Mouse (Mus musculus): ENCODE measurements around the gene Slc22a4. TPM values are rescaled to one million over a fixed set of nuclear protein-coding genes. Genes with fewer than 3 reads are reported as not detected.
"Not testable (repeated sequence)": the region's sequence is repeated elsewhere in the genome, so short reads cannot be mapped to it uniquely, and the experiment has no call there.

Gene Slc22a4
- polyA plus RNA-seq, 1 experiment from 2014 or later = 1.1 TPM

GRCm38 (mm10) chr11:53997661-53998060 lies 30.2 kb downstream of the Slc22a4 start:
- no peaks in the 10 kb centered on the region for H3K36me3 ChIP-seq
- no peak overlapping the region for H3K27ac ChIP-seq (replicated peaks)
- no peaks in the 10 kb centered on the region for H3K9me3 ChIP-seq
- H3K9ac ChIP-seq (replicated peaks) = no peak overlapping the region
- no peaks in the 10 kb centered on the region for H3K27me3 ChIP-seq
- no peaks in the 10 kb centered on the region for H3K4me1 ChIP-seq
- H3K4me3 ChIP-seq = no peak overlapping the region
- no peak for ATAC-seq (replicated peaks)
- 92% methylated on average over 2 of the region's 2 CpGs for WGBS
- H3K4me2 ChIP-seq (replicated peaks) = no peak overlapping the region

- Histone ChIP-seq H3K27ac (replicated peaks) (no peak overlapping the region), H3K9ac (replicated peaks) (no peak overlapping the region), H3K9me3 (no peaks in the 10 kb centered on the region), H3K27me3 (no peaks in the 10 kb centered on the region), H3K36me3 (no peaks in the 10 kb centered on the region), H3K4me3 (no peak overlapping the region), H3K4me1 (no peaks in the 10 kb centered on the region), H3K4me2 (replicated peaks) (no peak overlapping the region)
- no peak for ATAC-seq (replicated peaks)
- 89% methylated on average over 4 of the region's 4 CpGs for whole genome bisulfite sequencing
These were observed 35.6 kb downstream of the Slc22a4 start for GRCm38 (mm10) chr11:53992264-53992663.

GRCm38 (mm10) chr11:53989232-53989631 lies 38.7 kb downstream of the Slc22a4 start:
- H3K9me3 ChIP-seq = no peaks in the 10 kb centered on the region
- no peak overlapping the region for H3K4me2 ChIP-seq (replicated peaks)
- WGBS = 62% methylated on average over 1 of the region's 1 CpGs
- no peak overlapping the region for H3K9ac ChIP-seq (replicated peaks)
- no peaks in the 10 kb centered on the region for H3K36me3 ChIP-seq
- no peak overlapping the region for H3K4me3 ChIP-seq
- H3K4me1 ChIP-seq = no peaks in the 10 kb centered on the region
- H3K27ac ChIP-seq (replicated peaks) = no peak overlapping the region
- ATAC-seq (replicated peaks) = no peak
- H3K27me3 ChIP-seq = no peaks in the 10 kb centered on the region

GRCm38 (mm10) chr11:53988081-53988480 lies 39.8 kb downstream of the Slc22a4 start:
- H3K4me1 ChIP-seq = no peaks in the 10 kb centered on the region
- H3K36me3 ChIP-seq = no peaks in the 10 kb centered on the region
- no peak for ATAC-seq (replicated peaks)
- H3K27ac ChIP-seq (replicated peaks) = no peak overlapping the region
- WGBS = 84% methylated on average over 4 of the region's 4 CpGs
- H3K4me2 ChIP-seq (replicated peaks) = no peak overlapping the region
- no peaks in the 10 kb centered on the region for H3K9me3 ChIP-seq
- no peak overlapping the region for H3K4me3 ChIP-seq
- no peaks in the 10 kb centered on the region for H3K27me3 ChIP-seq
- no peak overlapping the region for H3K9ac ChIP-seq (replicated peaks)

GRCm38 (mm10) chr11:53981396-53981795 lies 46.5 kb downstream of the Slc22a4 start:
- H3K36me3 ChIP-seq = no peaks in the 10 kb centered on the region
- no peak overlapping the region for H3K27ac ChIP-seq (replicated peaks)
- H3K4me1 ChIP-seq = peaks cover 9% of the 10 kb centered on the region
- H3K9ac ChIP-seq (replicated peaks) = no peak overlapping the region
- H3K27me3 ChIP-seq = peaks cover 13% of the 10 kb centered on the region; the same call in 1 of the 2 replicates
- 84% methylated on average over 4 of the region's 4 CpGs for WGBS
- no peaks in the 10 kb centered on the region for H3K9me3 ChIP-seq
- no peak for ATAC-seq (replicated peaks)
- no peak overlapping the region for H3K4me2 ChIP-seq (replicated peaks)
- H3K4me3 ChIP-seq = no peak overlapping the region

GRCm38 (mm10) chr11:53979788-53980621 lies 47.9 kb downstream of the Slc22a4 start, which contains the start of gene Slc22a21:
Gene Slc22a21, minus strand, starts transcription at chr11:53980332.
- Histone ChIP-seq H3K4me1 (peaks cover 9% of the 10 kb centered on the region), H3K9me3 (no peaks in the 10 kb centered on the region), H3K27me3 (peaks cover 13% of the 10 kb centered on the region; the same call in 1 of the 2 replicates), H3K9ac (replicated peaks) (peak within 1 kb of the TSS; percentile 50), H3K4me3 (peak within 1 kb of the TSS; percentile 53), H3K4me2 (replicated peaks) (peak within 1 kb of the TSS; percentile 92), H3K27ac (replicated peaks) (no peak within 1 kb of the TSS), H3K36me3 (no peaks in the 10 kb centered on the region)
- WGBS = 2% methylated on average over 73 of the region's 73 CpGs
- ATAC-seq (replicated peaks) = peak; percentile 93

- peak overlapping the region; percentile 50 for H3K9ac ChIP-seq (replicated peaks)
- under 1% methylated on average over 23 of the region's 23 CpGs for WGBS
- H3K4me1 ChIP-seq; H3K9me3 ChIP-seq; H3K36me3 ChIP-seq; ATAC-seq (replicated peaks); H3K27ac ChIP-seq (replicated peaks): not testable (repeated sequence)
- H3K27me3 ChIP-seq = peaks cover 13% of the 10 kb centered on the region; the same call in 1 of the 2 replicates
- H3K4me2 ChIP-seq (replicated peaks) = peak overlapping the region; percentile 92
- H3K4me3 ChIP-seq = peak overlapping the region; percentile 53
These were observed 48.5 kb downstream of the Slc22a4 start for GRCm38 (mm10) chr11:53979456-53979787.

- ATAC-seq (replicated peaks) = no peak
- Histone ChIP-seq H3K36me3 (no peaks in the 10 kb centered on the region), H3K4me1 (peaks cover 9% of the 10 kb centered on the region), H3K9me3 (no peaks in the 10 kb centered on the region), H3K9ac (replicated peaks) (no peak overlapping the region), H3K4me2 (replicated peaks) (no peak overlapping the region), H3K27me3 (peaks cover 13% of the 10 kb centered on the region; the same call in 1 of the 2 replicates), H3K27ac (replicated peaks) (no peak overlapping the region), H3K4me3 (no peak overlapping the region)
- WGBS = 82% methylated on average over 3 of the region's 3 CpGs
These were observed 50.2 kb downstream of the Slc22a4 start for GRCm38 (mm10) chr11:53977672-53978071.

GRCm38 (mm10) chr11:53975559-53975958 lies 52.3 kb downstream of the Slc22a4 start:
- Histone ChIP-seq H3K4me3 (no peak overlapping the region), H3K27me3 (peaks cover 13% of the 10 kb centered on the region; the same call in 1 of the 2 replicates)
- no peak for ATAC-seq (replicated peaks)

GRCm38 (mm10) chr11:53958984-53959383 lies 68.9 kb downstream of the Slc22a4 start:
- H3K9me3 ChIP-seq = no peaks in the 10 kb centered on the region
- WGBS = 64% methylated on average over 3 of the region's 3 CpGs
- H3K4me3 ChIP-seq = no peak overlapping the region
- H3K9ac ChIP-seq (replicated peaks) = no peak overlapping the region
- H3K4me2 ChIP-seq (replicated peaks) = no peak overlapping the region
- no peaks in the 10 kb centered on the region for H3K4me1 ChIP-seq
- no peak overlapping the region for H3K27ac ChIP-seq (replicated peaks)
- H3K36me3 ChIP-seq = no peaks in the 10 kb centered on the region
- ATAC-seq (replicated peaks) = no peak
- H3K27me3 ChIP-seq = no peaks in the 10 kb centered on the region

More at GRCm38 (mm10) chr11:53975559-53975958, 52.3 kb downstream of the Slc22a4 start:
- H3K9ac ChIP-seq (replicated peaks) = no peak overlapping the region
- no peaks in the 10 kb centered on the region for H3K9me3 ChIP-seq
- no peak overlapping the region for H3K4me2 ChIP-seq (replicated peaks)
- H3K36me3 ChIP-seq = no peaks in the 10 kb centered on the region
- peaks cover 9% of the 10 kb centered on the region for H3K4me1 ChIP-seq
- H3K27ac ChIP-seq (replicated peaks) = no peak overlapping the region

GRCm38 (mm10) chr11:53958176-53958575 lies 69.7 kb downstream of the Slc22a4 start:
- not testable (repeated sequence) for H3K9me3 ChIP-seq; ATAC-seq (replicated peaks); H3K9ac ChIP-seq (replicated peaks); H3K27ac ChIP-seq (replicated peaks); H3K4me1 ChIP-seq; H3K4me2 ChIP-seq (replicated peaks); H3K36me3 ChIP-seq; H3K27me3 ChIP-seq; H3K4me3 ChIP-seq
- WGBS = 46% methylated on average over 4 of the region's 4 CpGs

GRCm38 (mm10) chr11:53956636-53957035 lies 71.3 kb downstream of the Slc22a4 start:
- Histone ChIP-seq H3K27me3 (no peaks in the 10 kb centered on the region), H3K27ac (replicated peaks) (no peak overlapping the region)

GRCm38 (mm10) chr11:53954653-53955052 lies 73.2 kb downstream of the Slc22a4 start:
- no peak for ATAC-seq (replicated peaks)
- H3K4me1 ChIP-seq = no peaks in the 10 kb centered on the region
- no peak overlapping the region for H3K4me3 ChIP-seq
- no peak overlapping the region for H3K27ac ChIP-seq (replicated peaks)
- no peaks in the 10 kb centered on the region for H3K27me3 ChIP-seq
- WGBS = 93% methylated on average over 3 of the region's 3 CpGs
- H3K4me2 ChIP-seq (replicated peaks) = no peak overlapping the region
- no peaks in the 10 kb centered on the region for H3K36me3 ChIP-seq
- no peaks in the 10 kb centered on the region for H3K9me3 ChIP-seq
- no peak overlapping the region for H3K9ac ChIP-seq (replicated peaks)

More at GRCm38 (mm10) chr11:53956636-53957035, 71.3 kb downstream of the Slc22a4 start:
- Histone ChIP-seq H3K36me3 (no peaks in the 10 kb centered on the region), H3K4me2 (replicated peaks) (no peak overlapping the region), H3K9ac (replicated peaks) (no peak overlapping the region), H3K4me3 (no peak overlapping the region), H3K9me3 (no peaks in the 10 kb centered on the region), H3K4me1 (no peaks in the 10 kb centered on the region)
- no peak for ATAC-seq (replicated peaks)
- 78% methylated on average over 1 of the region's 1 CpGs for WGBS
